Mouse (Mus musculus) hindbrain, embryonic 13.5 days (tissue): Measurements from ENCODE around the gene Krtap5-2. TPM values are rescaled to one million over a fixed set of nuclear protein-coding genes. Genes with fewer than 3 reads are reported as not detected.
"Not testable (repeated sequence)": the region's sequence is repeated elsewhere in the genome, so short reads cannot be mapped to it uniquely, and the experiment has no call there.

Experiments
- ATAC-seq: fragments of 200-750 bp; cut with Nextera tagmentation; 2 replicates; pipeline ENCODE4 v1.8.0; 2017; ENCODE audit warnings: moderate TSS enrichment; ENCODE audit not compliant: low FRiP score
- H3K27ac ChIP-seq: fragments of 300-500 bp; sonication (generic); 2 replicates; pipeline ENCODE4 v1.5.1; 2015; ENCODE audit warnings: inconsistent platforms, mild to moderate bottlenecking, moderate library complexity
- H3K27me3 ChIP-seq: fragments of 300-500 bp; sonication (generic); 2 replicates; pipeline ENCODE4 v1.6.1; 2015; ENCODE audit warnings: mild to moderate bottlenecking, inconsistent platforms
- H3K36me3 ChIP-seq: fragments of 300-500 bp; sonication (generic); 2 replicates; pipeline ENCODE4 v1.6.1; 2015; ENCODE audit warnings: mild to moderate bottlenecking, inconsistent platforms
- H3K4me1 ChIP-seq: fragments of 300-500 bp; sonication (generic); replicated peaks from 2 replicates; pipeline ENCODE4 v1.6.1; 2015; ENCODE audit warnings: inconsistent platforms
- H3K4me2 ChIP-seq: fragments of 300-500 bp; sonication (generic); 2 replicates; pipeline ENCODE4 v1.6.1; 2015; ENCODE audit warnings: inconsistent platforms, mild to moderate bottlenecking, moderate library complexity
- H3K4me3 ChIP-seq: fragments of 300-500 bp; sonication (generic); 2 replicates; pipeline ENCODE4 v1.5.1; 2015; ENCODE audit warnings: mild to moderate bottlenecking, inconsistent platforms
- H3K9ac ChIP-seq: fragments of 300-500 bp; sonication (generic); 2 replicates; pipeline ENCODE4 v1.6.1; 2015; ENCODE audit warnings: mild to moderate bottlenecking, inconsistent platforms
- H3K9me3 ChIP-seq: fragments of 300-500 bp; sonication (generic); 2 replicates; pipeline ENCODE4 v1.6.1; 2016; ENCODE audit warnings: inconsistent platforms
- WGBS: fragments of 180-500 bp; shearing (Covaris S2); methylation state at CpG from one replicate; pipeline ENCODE4 v1.1.7; 2015; 5-methylcytosine and 5-hydroxymethylcytosine counted together
- polyA plus RNA-seq: library from polyadenylated mRNA; unstranded; fragments of >200 nt; fragmentation: Nextera tagmentation; extraction: Ambion mirVana; gene quantifications from 2 replicates; pipeline ENCODE4 v1.2.1, GENCODE M21; 2015

The Krtap5-2 gene
- polyA plus RNA-seq, 1 experiment from 2014 or later = not detected

DNA sequence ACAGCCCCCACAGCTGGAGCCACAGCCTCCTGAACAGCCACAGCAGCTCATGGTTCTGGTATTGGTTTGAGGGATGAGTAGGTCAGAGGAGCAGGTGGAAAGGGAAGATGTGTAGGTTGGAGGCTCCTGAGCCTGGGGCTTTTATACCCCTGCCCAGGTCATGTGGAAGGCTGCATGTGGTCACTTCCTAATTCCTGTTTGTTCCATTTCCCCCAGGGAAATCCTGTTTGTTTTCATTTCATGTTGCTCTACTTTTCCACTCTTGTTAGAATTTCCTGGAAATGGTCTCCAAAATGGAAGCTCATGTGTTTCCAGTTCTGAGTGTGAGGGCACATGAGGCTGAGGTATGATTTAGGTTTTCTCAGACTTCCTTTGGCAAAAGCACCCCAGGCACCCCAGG is 10.2 kb downstream of the Krtap5-2 start, which contains the start of gene Gm4553:
Gene Gm4553, minus strand, starts transcription at position 101 of the 400 bp plus-strand sequence.
- H3K4me2 ChIP-seq, H3K27ac ChIP-seq, H3K4me3 ChIP-seq, ATAC-seq, H3K36me3 ChIP-seq, H3K9me3 ChIP-seq, H3K9ac ChIP-seq, H3K27me3 ChIP-seq, H3K4me1 ChIP-seq: not testable (repeated sequence)

- H3K9me3 ChIP-seq = no peaks in the 10 kb centered on the region
- no peak overlapping the region for H3K9ac ChIP-seq
- H3K27ac ChIP-seq = no peak overlapping the region
- no peak overlapping the region for H3K4me3 ChIP-seq
- H3K27me3 ChIP-seq = no peaks in the 10 kb centered on the region
- 91% methylated on average over 3 of the region's 3 CpGs for WGBS
- no peaks in the 10 kb centered on the region for H3K36me3 ChIP-seq
- H3K4me1 ChIP-seq = no peaks in the 10 kb centered on the region
- no peak for ATAC-seq
- H3K4me2 ChIP-seq = no peak overlapping the region
Observed at GRCm38 (mm10) chr7:142159366-142159765, 16.4 kb downstream of the Krtap5-2 start.

DNA sequence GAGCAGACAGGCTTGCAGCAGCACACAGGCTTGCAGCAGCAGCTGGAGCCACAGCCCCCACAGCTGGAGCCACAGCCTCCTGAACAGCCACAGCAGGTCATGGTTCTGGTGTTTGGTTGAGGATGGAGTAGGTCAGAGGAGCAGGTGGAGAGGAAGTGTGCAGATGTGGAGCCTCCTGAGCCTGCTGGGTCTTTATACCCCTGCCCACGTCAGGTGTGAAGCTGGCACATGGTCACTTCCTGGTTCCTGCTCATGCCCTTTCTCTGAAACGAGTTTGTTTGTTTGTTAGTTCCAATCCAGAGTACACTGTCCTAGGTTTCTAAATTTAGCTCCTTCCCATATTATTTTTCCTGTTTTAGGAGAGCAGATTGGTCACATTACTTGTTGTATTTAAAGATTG is 18.8 kb downstream of the Krtap5-2 start, which contains the start of gene Gm29735:
Gene Gm29735, minus strand, starts transcription at position 101 of the 400 bp plus-strand sequence.
- H3K4me3 ChIP-seq, ATAC-seq, H3K9me3 ChIP-seq, H3K27ac ChIP-seq, H3K9ac ChIP-seq, H3K4me1 ChIP-seq, H3K27me3 ChIP-seq, H3K4me2 ChIP-seq, H3K36me3 ChIP-seq: not testable (repeated sequence)
- 68% methylated on average over 2 of the region's 2 CpGs for WGBS

DNA sequence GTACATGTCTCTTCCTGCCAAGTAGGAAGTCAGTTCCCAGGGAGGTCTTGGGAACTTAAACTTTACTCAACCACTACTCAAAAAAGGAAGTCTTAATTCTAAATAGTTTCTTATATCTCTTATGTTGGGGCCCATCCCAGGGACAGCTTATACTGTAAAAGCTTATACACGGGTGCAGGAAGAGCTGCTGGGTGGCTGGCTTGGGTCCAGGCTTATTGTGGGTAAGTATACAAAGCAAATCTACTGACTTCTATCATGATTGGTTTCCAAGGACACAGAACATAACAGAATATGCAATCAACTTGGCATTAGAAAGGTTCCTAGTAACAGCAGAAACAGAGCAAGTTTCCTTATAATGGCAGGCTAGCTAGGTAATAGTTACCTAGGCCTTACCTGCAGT is 20.5 kb downstream of the Krtap5-2 start:
- Histone ChIP-seq H3K4me1 (no peaks in the 10 kb centered on the region), H3K36me3 (no peaks in the 10 kb centered on the region), H3K27me3 (no peaks in the 10 kb centered on the region), H3K9me3 (no peaks in the 10 kb centered on the region), H3K4me2 (no peak overlapping the region), H3K9ac (no peak overlapping the region), H3K4me3 (no peak overlapping the region), H3K27ac (no peak overlapping the region)
- no peak for ATAC-seq
- WGBS = 59% methylated on average over 1 of the region's 1 CpGs

DNA sequence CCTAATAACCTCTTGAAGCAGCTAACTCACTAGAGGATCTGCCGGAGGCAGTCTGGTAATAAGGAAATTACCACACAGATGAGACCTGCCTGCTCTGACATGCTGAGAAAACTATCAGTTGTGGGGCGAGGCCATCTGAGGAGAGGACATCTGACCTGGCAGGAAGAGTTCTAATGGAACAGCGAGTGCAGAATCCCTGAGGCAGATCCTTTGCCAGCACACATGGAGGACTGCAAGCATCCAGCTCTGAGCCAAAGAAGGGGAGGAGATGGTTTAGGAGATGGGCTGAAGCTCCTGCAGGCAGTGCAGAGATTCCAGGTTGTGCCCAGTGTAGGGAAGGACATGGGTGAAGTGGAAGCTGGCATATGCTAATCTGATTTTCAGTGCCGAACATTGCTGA is 23.6 kb downstream of the Krtap5-2 start:
- Histone ChIP-seq H3K27me3 (no peaks in the 10 kb centered on the region), H3K4me1 (no peaks in the 10 kb centered on the region), H3K36me3 (no peaks in the 10 kb centered on the region), H3K4me2 (no peak overlapping the region), H3K4me3 (no peak overlapping the region), H3K9ac (no peak overlapping the region), H3K9me3 (no peaks in the 10 kb centered on the region), H3K27ac (no peak overlapping the region)
- ATAC-seq = no peak
- WGBS = 82% methylated on average over 4 of the region's 4 CpGs

GRCm38 (mm10) chr7:142148633-142149032 is 27.2 kb downstream of the Krtap5-2 start:
- Histone ChIP-seq H3K9me3 (no peaks in the 10 kb centered on the region), H3K27ac (no peak overlapping the region), H3K9ac (no peak overlapping the region), H3K4me3 (no peak overlapping the region), H3K27me3 (peaks cover 6% of the 10 kb centered on the region; the same call in 1 of the 2 replicates), H3K4me2 (no peak overlapping the region), H3K4me1 (no peaks in the 10 kb centered on the region), H3K36me3 (no peaks in the 10 kb centered on the region)
- ATAC-seq = no peak

GRCm38 (mm10) chr7:142146033-142146432 is 29.8 kb downstream of the Krtap5-2 start:
- H3K36me3 ChIP-seq = no peaks in the 10 kb centered on the region
- H3K4me1 ChIP-seq = no peaks in the 10 kb centered on the region
- H3K27me3 ChIP-seq = peaks cover 6% of the 10 kb centered on the region; the same call in 1 of the 2 replicates
- H3K9me3 ChIP-seq = no peaks in the 10 kb centered on the region
- H3K4me3 ChIP-seq = no peak overlapping the region
- WGBS = 10% methylated on average over 1 of the region's 1 CpGs
- ATAC-seq = no peak
- H3K27ac ChIP-seq = no peak overlapping the region
- H3K9ac ChIP-seq = no peak overlapping the region
- no peak overlapping the region for H3K4me2 ChIP-seq

- H3K9ac ChIP-seq = no peak overlapping the region
- no peak overlapping the region for H3K4me3 ChIP-seq
- H3K4me2 ChIP-seq = no peak overlapping the region
- H3K4me1 ChIP-seq = no peaks in the 10 kb centered on the region
- peaks cover 6% of the 10 kb centered on the region; the same call in 1 of the 2 replicates for H3K27me3 ChIP-seq
- ATAC-seq = no peak
- 51% methylated on average over 3 of the region's 4 CpGs for WGBS
- H3K36me3 ChIP-seq = no peaks in the 10 kb centered on the region
- no peaks in the 10 kb centered on the region for H3K9me3 ChIP-seq
- no peak overlapping the region for H3K27ac ChIP-seq
Observed at GRCm38 (mm10) chr7:142145413-142145940, 30.3 kb downstream of the Krtap5-2 start.

DNA sequence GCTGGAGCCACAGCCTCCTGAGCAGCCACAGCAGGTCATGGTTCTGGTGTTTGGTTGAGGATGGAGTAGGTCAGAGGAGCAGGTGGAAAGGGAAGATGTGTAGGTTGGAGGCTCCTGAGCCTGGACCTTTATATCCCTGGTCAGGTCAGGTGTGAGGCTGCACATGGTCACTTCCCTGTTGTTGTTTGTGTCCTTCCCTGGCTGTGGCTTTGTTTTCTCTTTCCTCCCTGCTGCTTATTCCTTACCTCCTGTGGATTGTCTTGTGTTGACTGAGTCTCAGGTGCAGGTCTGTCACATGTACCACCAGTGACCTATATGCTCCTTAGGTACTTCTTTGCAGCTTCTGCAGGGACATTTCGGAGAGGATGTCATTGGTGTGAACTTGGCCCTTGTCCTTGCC is 31.3 kb downstream of the Krtap5-2 start, which contains the start of gene Gm45337:
Gene Gm45337, minus strand, starts transcription at position 101 of the 400 bp plus-strand sequence.
- Histone ChIP-seq H3K36me3 (no peaks in the 10 kb centered on the region), H3K4me3 (no peak within 1 kb of the TSS), H3K27ac (no peak within 1 kb of the TSS), H3K4me1 (no peaks in the 10 kb centered on the region), H3K4me2 (no peak within 1 kb of the TSS), H3K9ac (no peak within 1 kb of the TSS), H3K27me3 (peaks cover 6% of the 10 kb centered on the region; the same call in 1 of the 2 replicates), H3K9me3 (no peaks in the 10 kb centered on the region)
- WGBS = 79% methylated on average over 1 of the region's 1 CpGs
- ATAC-seq = no peak

DNA sequence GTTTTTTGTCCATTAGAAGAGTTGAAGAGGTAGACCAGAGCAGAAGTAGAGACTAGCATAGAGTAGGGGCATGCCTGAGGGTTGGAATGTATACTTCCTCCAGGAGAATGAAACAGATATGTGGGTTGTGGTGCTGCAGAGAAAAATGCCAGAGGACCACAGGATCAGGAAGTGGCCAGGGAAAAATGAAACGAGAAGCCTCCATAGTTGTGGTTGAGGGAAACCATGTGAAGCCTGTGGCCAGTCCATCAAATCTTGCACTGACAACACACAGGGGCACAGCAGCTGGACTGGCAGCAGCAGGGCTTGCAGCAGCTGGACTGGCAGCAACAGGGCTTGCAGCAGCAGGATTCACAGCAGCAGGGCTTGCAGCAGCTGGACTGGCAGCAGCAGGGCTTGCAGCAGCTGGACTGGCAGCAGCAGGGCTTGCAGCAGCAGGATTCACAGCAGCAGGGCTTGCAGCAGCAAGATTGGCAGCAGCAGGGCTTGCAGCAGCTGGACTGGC is 32.2 kb downstream of the Krtap5-2 start:
- ATAC-seq, H3K9ac ChIP-seq: not testable (repeated sequence)

DNA sequence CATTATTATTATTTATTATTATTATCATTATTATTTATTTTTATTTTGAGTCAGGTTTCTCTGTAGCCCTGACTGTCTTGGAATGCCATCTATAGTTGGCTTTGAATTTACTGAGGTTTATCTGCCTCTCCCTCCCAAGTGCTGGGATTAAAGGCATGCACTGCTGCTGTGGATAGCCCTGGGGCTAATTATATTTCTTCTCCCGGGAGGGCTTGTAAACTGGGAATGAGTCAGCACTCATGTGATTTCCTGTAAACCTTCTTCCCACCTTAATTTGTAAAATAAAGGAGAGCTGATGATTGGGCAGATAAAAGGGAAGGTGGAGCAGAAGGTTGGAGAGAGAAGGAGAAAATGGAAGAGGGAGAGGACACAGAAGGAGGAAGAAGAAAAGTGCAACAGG is 35.1 kb downstream of the Krtap5-2 start:
- Histone ChIP-seq H3K4me3 (no peak overlapping the region), H3K36me3 (no peaks in the 10 kb centered on the region), H3K27ac (no peak overlapping the region), H3K4me2 (no peak overlapping the region), H3K9me3 (no peaks in the 10 kb centered on the region), H3K9ac (no peak overlapping the region), H3K4me1 (no peaks in the 10 kb centered on the region), H3K27me3 (peaks cover 6% of the 10 kb centered on the region; the same call in 1 of the 2 replicates)
- 49% methylated on average over 1 of the region's 1 CpGs for WGBS
- no peak for ATAC-seq

More for the DNA sequence above, 32.2 kb downstream of the Krtap5-2 start:
- WGBS = 65% methylated on average over 1 of the region's 1 CpGs
- H3K9me3 ChIP-seq, H3K4me3 ChIP-seq, H3K4me2 ChIP-seq, H3K27me3 ChIP-seq, H3K27ac ChIP-seq, H3K4me1 ChIP-seq, H3K36me3 ChIP-seq: not testable (repeated sequence)

DNA sequence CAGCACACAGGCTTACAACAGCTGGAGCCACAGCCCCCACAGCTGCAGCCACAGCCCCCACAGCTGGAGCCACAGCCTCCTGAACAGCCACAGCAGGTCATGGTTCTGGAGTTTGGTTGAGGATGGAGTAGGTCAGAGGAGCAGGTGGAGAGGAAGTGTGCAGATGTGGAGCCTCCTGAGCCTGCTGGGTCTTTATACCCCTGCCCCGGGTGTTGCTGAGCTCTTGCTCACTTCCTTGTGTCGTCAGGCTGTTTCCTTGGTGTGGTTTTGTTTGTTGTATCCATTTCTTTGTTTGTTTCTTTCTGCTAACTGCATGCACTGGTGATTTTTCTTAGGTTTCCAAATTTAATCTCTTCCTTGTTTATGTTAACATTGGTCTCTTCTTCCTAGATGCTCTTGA is 39.9 kb downstream of the Krtap5-2 start, which contains the start of gene Gm39115:
Gene Gm39115, minus strand, starts transcription at position 101 of the 400 bp plus-strand sequence.
- 35% methylated on average over 2 of the region's 2 CpGs for WGBS
- H3K9me3 ChIP-seq, H3K27ac ChIP-seq, H3K4me3 ChIP-seq, ATAC-seq, H3K36me3 ChIP-seq, H3K9ac ChIP-seq, H3K4me2 ChIP-seq, H3K27me3 ChIP-seq, H3K4me1 ChIP-seq: not testable (repeated sequence)
